Mouse (Mus musculus) frontal cortex, postnatal 10 days (tissue): Measurements from ENCODE around the gene Pcdh7.

Experiments used
- DNase-seq, 2 experiments: peaks; one replicate each; pipeline ENCODE4 v3.0.0; 2022; ENCODE audit warnings: low spot score in 2 of 2, mixed read lengths in 1 of 2

Pcdh7 gene

DNA sequence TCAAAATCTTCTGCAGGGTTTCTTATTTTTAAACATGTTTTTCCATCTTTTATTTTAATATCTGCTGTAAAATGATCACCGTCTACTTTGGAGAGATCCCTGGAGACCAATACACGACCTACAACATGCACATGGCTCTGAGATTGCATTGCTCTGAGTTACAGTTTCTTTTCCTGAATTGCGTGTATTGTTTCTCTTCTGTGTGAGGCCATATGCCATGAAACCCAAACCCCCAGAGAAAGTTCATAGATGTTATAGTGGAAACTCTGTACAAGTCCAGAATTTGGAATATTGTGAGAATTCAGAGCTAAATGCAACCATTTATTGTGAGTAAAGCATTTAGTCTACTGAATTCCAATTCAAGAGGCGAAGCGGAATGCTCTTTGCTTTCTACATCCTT, 203.4 kb downstream of the Pcdh7 start:
- no peak for DNase-seq

GRCm38 (mm10) chr5:57931331-57931730, 213.6 kb downstream of the Pcdh7 start:
- DNase-seq: no peak

DNA sequence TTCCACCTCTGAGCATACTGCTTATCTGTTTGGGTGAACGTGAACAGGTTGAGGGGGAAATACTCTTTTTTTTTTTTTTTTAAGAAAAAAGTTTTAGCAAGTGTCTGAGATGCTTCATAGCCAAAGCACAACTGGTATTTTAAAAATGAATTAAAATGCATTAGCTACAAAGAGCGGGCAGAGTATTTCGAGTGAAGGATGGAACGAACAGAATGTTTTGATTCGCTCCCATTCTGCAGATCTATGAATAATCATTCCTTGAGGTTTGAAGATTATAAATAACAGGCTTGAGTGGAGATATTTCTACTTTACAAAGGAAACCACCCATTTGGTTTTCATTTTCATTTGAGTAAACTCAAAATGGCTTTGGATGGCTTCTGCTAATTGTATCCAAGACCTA, 214.0 kb downstream of the Pcdh7 start:
- DNase-seq: no peak

GRCm38 (mm10) chr5:57934666-57935065, 216.9 kb downstream of the Pcdh7 start:
- DNase-seq: no peak

DNA sequence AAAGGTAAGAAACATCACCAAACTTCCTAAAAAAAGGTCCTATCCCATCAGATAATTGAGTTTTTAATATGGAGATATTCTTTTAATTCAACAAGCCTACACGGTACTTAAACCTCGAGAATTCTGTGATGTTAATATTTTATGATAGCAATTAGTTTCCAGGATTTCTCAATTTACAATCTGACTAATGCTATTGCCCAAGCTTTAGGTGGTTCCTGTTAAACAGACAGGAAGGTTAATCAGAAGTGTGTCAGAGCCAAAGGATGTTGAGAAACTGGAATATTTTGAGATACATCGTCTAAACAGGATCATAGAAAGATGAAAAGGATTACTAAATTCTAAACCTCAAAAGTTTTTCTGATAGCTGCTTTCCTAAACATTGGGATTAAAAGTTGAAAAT, 222.7 kb downstream of the Pcdh7 start:
- no peak for DNase-seq

- no peak for DNase-seq
These were observed 225.4 kb downstream of the Pcdh7 start for GRCm38 (mm10) chr5:57943176-57943575.

DNA sequence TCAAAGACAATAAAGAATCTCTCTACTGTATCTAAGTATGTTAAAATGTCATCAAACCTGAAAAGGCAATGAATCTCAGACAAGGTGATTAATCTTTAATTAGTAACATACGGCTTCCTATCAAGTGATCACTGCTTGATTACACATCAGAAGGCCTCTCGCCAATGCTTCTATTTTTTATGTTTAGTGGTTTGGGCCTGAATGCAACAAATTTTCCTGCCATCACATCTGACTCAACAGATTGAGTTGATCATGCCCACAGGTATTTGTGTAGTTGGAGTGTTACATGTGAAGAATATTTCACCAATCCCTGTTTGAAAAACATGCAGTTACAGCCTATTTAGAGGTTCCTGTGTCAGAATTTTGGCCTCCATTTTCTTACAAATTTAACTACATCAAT, 225.8 kb downstream of the Pcdh7 start:
- DNase-seq: no peak

- no peak for DNase-seq
These were observed 227.7 kb downstream of the Pcdh7 start for GRCm38 (mm10) chr5:57945419-57945818.

DNA sequence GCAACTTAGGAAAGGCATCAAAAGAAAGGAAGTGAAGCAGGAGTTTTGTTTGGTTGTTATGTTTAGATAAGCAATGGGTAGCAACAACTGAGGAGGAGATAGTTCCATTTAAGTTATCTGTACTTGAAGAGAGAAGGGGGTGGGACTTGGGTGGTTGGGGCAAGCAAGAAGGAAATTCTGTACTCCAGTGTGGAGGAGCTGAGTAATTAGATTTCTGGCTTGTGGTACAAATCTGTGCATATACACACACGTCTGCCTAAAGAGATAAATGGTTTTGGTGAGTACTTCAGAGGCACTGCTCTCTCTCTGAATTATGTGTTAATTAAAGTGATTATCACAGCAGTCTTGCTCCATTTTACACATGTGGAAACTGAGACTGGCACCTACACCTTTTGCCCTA, 241.6 kb downstream of the Pcdh7 start:
- no peak for DNase-seq

DNA sequence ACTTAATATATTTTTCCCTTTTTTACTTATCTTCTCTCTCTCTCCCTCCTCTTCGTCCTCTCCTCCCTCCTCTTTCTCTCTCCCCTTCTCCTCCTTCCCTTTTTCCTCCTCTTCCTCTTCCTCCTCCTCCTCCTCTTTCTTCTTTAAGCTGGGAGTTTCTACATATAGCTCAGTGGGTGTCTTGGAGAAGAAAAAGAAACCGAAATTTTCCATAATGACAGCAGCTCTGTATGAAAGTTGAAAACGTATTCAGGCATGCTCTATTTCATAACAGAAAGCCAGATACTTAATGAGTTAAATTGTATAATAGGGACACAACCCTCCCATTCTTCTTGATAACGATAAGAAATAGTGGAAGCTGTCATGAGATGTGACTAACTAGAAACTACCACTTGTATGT, 246.0 kb downstream of the Pcdh7 start:
- no peak for DNase-seq

DNA sequence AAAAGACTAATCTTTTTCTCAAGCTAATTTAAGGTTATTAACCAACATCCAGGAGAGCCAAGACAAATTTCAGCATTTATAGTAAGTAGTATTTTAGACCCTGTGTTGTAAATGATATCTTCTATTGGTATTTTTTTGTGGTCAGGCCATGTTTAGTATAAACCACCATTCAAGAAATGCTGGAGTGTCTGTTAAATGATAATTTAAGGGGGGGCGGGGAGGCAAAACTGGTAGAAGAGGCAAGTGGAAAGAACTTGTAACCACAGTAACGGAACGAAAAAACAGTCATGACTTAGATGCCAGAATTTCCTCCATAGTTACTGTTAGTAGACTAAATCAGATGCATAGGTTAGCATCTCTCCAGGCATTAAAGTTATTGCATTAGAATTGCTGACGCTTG, 246.4 kb downstream of the Pcdh7 start:
- no peak for DNase-seq

DNA sequence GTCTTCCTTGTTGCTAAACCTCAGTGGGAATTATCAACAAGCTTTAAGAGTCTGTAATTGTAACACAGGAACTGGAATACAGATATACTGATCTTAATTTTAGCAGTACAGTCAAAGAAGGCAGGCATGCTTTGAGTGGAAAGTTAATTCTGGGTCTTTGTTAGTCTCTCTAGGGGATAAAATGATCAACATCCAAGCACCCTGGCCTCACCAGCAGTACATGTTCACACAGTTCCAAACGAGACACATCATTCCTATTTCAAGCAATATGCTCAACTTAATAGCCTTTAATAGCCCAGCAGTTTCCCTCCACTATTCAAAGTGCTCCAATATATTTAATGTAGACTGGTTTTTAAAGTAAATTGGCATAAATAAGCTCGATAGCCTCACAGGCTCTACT, 275.8 kb downstream of the Pcdh7 start:
- no peak for DNase-seq

GRCm38 (mm10) chr5:58021331-58021730, 303.6 kb downstream of the Pcdh7 start:
- DNase-seq: no peak

DNA sequence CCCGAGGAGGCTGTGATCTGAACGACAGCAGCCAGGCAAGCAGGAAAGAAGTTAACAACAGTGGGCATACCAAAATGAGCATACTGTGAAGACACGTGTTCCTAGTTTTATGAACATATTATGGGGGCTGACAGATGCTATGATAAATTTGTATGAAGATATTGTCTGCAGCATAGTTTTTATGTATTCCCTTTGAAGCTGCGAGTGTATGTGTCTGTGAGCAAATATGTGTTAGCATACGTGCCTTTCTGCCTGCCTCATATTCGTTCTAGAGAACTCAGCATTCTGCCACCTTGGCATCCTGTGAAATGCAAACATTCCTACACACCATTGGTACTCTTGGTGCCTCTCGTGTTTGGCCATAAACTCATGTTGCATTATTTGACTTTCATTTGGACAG, 307.4 kb downstream of the Pcdh7 start:
- DNase-seq: no peak

- DNase-seq: no peak
These were observed 308.0 kb downstream of the Pcdh7 start for GRCm38 (mm10) chr5:58025759-58026158.

DNA sequence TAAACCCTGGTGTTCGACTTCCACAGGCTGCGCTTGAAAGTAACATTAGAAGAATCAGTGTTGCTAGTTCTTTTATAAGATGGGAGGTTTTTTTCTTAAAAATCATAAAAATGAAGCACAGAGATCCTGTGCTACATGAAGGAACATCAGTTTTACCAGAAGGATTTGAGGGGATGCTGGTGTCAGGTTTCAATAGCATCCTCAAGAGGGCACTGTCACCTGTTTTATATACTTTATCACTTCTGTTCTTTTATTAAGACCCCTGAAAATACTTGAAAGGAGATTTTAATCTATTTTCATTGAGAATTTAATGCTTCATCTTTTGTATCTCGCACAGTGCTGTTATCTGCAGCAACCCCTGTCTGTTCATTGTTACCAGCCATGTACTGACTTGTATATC, 322.1 kb downstream of the Pcdh7 start:
- DNase-seq: no peak

DNA sequence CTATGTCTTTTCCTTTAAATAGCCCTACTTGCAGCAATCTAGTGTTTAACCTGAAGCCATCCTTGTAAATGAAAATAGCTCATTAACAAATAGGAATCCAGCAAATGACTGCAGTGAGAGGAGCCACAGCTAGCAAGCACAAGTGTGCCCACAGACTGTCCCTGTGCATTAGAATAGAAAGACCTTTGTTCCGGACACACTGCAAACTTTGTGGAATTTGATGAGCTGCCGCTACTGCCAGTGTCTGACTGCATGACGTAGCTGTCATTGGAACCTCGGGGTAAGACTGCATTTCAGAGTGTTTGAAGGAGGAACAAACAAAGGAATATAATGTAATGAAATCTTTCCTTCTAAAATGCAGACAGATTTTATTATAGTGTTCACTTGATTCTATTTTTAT, 326.4 kb downstream of the Pcdh7 start:
- DNase-seq: no peak

DNA sequence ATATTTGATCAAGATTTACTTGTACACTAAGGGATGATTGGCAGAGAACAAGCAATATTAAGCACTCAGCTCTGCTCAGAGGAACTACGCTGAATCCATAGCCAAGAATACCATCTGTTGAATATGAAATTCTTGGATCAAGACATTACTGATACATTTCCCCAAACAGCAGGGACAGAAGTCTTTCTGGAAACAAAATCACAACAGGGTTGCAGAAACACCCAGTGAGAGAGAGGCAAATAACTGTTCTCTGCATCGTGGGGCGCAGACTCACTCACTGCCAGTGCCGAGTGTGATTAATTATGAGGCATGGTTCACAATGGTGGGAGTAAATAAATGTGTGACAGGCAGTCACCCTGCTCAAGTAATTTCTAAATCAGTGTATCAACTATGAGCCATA, 363.3 kb downstream of the Pcdh7 start:
- no peak for DNase-seq

- no peak for DNase-seq
These were observed 364.5 kb downstream of the Pcdh7 start for GRCm38 (mm10) chr5:58082230-58082629.

- no peak for DNase-seq
These were observed 365.3 kb downstream of the Pcdh7 start for GRCm38 (mm10) chr5:58083056-58083455.

DNA sequence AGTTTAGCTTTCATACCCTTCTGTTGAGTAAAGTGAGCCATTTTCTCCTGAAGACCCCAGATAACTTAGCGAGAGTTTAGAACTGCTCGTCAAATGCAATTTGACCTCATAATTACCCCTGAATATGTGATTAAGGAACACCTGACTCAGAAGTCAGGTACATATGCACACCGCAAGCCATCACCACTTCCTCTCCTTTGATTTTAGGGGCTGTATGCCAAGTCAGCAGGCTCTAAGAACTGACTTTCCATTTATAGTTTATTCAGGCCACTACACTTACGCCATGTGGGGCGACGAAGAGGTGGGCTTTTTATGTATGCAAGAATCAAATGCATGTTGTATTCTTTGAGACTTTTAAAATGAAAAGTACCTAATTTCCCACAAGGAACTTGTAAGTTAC, 366.2 kb downstream of the Pcdh7 start:
- DNase-seq: no peak

GRCm38 (mm10) chr5:58108665-58109364, 391.0 kb downstream of the Pcdh7 start:
- no peak for DNase-seq

GRCm38 (mm10) chr5:58116096-58116495, 398.3 kb downstream of the Pcdh7 start:
- DNase-seq: no peak

GRCm38 (mm10) chr5:58117896-58118295, 400.1 kb downstream of the Pcdh7 start:
- DNase-seq: no peak
